Mouse (Mus musculus) adrenal gland, postnatal 25 days (tissue): ENCODE results near the gene Cdk14. TPM values are rescaled to one million over a fixed set of nuclear protein-coding genes. Genes with fewer than 3 reads are reported as not detected.

Experiments
- DNase-seq: peaks from one replicate; pipeline ENCODE4 v3.0.0; 2021; ENCODE audit warnings: mixed read lengths
- total RNA-seq: library from RNA; stranded (reverse); gene quantifications from 2 replicates; pipeline ENCODE4 v1.2.3, GENCODE M21; 2021

Gene Cdk14
- total RNA-seq, 1 experiment from 2014 or later: 8.5 TPM

- no peak for DNase-seq
Observed at GRCm38 (mm10) chr5:5314270-5314669, 105.8 kb downstream of the Cdk14 start.

GRCm38 (mm10) chr5:5313195-5313760, 106.8 kb downstream of the Cdk14 start:
- no peak for DNase-seq

- no peak for DNase-seq
Observed at GRCm38 (mm10) chr5:5305286-5305685, 114.8 kb downstream of the Cdk14 start.

GRCm38 (mm10) chr5:5303102-5303670, 116.9 kb downstream of the Cdk14 start:
- no peak for DNase-seq

- no peak for DNase-seq
Observed at GRCm38 (mm10) chr5:5301571-5302079, 118.5 kb downstream of the Cdk14 start.

- no peak for DNase-seq
Observed at GRCm38 (mm10) chr5:5300998-5301397, 119.1 kb downstream of the Cdk14 start.

- no peak for DNase-seq
Observed at GRCm38 (mm10) chr5:5300290-5300689, 119.8 kb downstream of the Cdk14 start.

GRCm38 (mm10) chr5:5297222-5297621, 122.9 kb downstream of the Cdk14 start:
- DNase-seq: no peak

- DNase-seq: no peak
Observed at GRCm38 (mm10) chr5:5296773-5297172, 123.3 kb downstream of the Cdk14 start.

- DNase-seq: no peak
Observed at GRCm38 (mm10) chr5:5292830-5293542, 127.1 kb downstream of the Cdk14 start.

- DNase-seq: no peak
Observed at GRCm38 (mm10) chr5:5291321-5291991, 128.7 kb downstream of the Cdk14 start.

- no peak for DNase-seq
Observed at GRCm38 (mm10) chr5:5290714-5291113, 129.4 kb downstream of the Cdk14 start.

- DNase-seq: no peak
Observed at GRCm38 (mm10) chr5:5285876-5286275, 134.2 kb downstream of the Cdk14 start.

- DNase-seq: no peak
Observed at GRCm38 (mm10) chr5:5284531-5284930, 135.6 kb downstream of the Cdk14 start.

GRCm38 (mm10) chr5:5283756-5284430, 136.2 kb downstream of the Cdk14 start:
- no peak for DNase-seq

- DNase-seq: no peak
Observed at GRCm38 (mm10) chr5:5282425-5282824, 137.7 kb downstream of the Cdk14 start.

GRCm38 (mm10) chr5:5275321-5275720, 144.8 kb downstream of the Cdk14 start:
- no peak for DNase-seq

GRCm38 (mm10) chr5:5274318-5274717, 145.8 kb downstream of the Cdk14 start:
- DNase-seq: no peak

GRCm38 (mm10) chr5:5266787-5267126, 153.4 kb downstream of the Cdk14 start:
- no peak for DNase-seq

GRCm38 (mm10) chr5:5265861-5266786, 154.0 kb downstream of the Cdk14 start:
- DNase-seq: peak; percentile 44

GRCm38 (mm10) chr5:5265401-5265841, 154.7 kb downstream of the Cdk14 start:
- no peak for DNase-seq
